In the genomic region with DNA sequence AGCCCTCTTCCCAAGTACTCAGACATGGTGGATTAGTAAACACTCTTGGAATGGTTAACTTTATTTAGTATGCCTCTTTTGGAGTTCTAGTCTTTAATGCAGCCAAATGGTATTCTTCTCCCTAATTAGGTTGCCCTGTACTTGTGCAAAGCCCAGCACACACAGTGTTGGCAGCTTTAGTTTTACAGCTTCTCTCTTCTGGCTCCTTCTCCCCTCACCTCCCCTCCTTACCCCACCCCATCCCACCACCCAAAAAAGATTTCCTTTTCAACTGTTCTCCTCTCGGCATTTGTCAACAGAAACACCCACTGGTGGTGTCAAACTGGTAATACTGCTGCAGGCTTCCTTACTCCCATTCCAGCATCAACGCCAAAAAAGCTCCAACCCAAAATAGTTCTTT, we compare ENCODE assay signal across 10 mouse cellular contexts. TPM values are rescaled to one million over a fixed set of nuclear protein-coding genes. Genes with fewer than 3 reads are reported as not detected.
DNase-seq lines count a peak whose midpoint lies in the region; ATAC-seq and TF ChIP-seq lines count a peak whose summit lies in the region.
"Had no signal": no experiment of that assay in that cellular context is flagged by ENCODE, and none has a peak within 500 bp of the region (broad histone marks: within the 10 kb centered on the region; RNA-seq: fewer than 3 reads in every experiment).

No protein-coding gene starts in this region.

- H3K9ac ChIP-seq in lung, embryonic 15.5 days = no peak overlapping the region
- H3K9ac ChIP-seq in hindbrain, postnatal 0 days (replicated peaks; ENCODE audit: low read length) = no peak overlapping the region

- WGBS in cerebellum, adult 2 months = 16% methylated on average over 2 of the region's 2 CpGs
- WGBS in lung, embryonic 15.5 days = 34% methylated on average over 2 of the region's 2 CpGs
- 29% methylated on average over 2 of the region's 2 CpGs for WGBS in hindbrain, postnatal 0 days
- WGBS in olfactory bulb, adult 2 months = 27% methylated on average over 2 of the region's 2 CpGs

- H3K4me1 ChIP-seq in cerebellum, adult 2 months (ENCODE audit: control insufficient read depth, insufficient read depth, low read length) = 0 out of 2 replicates have a peak, but pooled peaks cover 2% of the 10 kb centered on the region
- no peaks in the 10 kb centered on the region for H3K4me1 ChIP-seq in lung, embryonic 15.5 days
- H3K4me1 ChIP-seq in hindbrain, postnatal 0 days (ENCODE audit: insufficient read depth, low read length) = no peaks in the 10 kb centered on the region
- no peaks in the 10 kb centered on the region for H3K4me1 ChIP-seq in olfactory bulb, adult 2 months (ENCODE audit: control insufficient read depth, insufficient read depth, low read length)

- DNase-seq in cerebellum, adult 2 months = no peak
- DNase-seq in cerebellum, postnatal 10 days = no peak
- DNase-seq in lung, postnatal 10 days = no peak
- no peak for DNase-seq in hindbrain, postnatal 0 days (ENCODE audit: low spot score)
- DNase-seq in spleen, postnatal 4 days (ENCODE audit: low spot score in 2 of 2) = no peak
- DNase-seq in embryo, embryonic 10.5 days (ENCODE audit: low spot score) = no peak
- DNase-seq: cerebellum, adult 9-11 months; gastrocnemius, postnatal 10 days had no signal

- TF ChIP-seq POLR2A in cerebellum, adult 2 months (IDR thresholded peaks at IDR 0.05; ENCODE audit: borderline replicate concordance, insufficient read depth, low read length) = no peak
- TF ChIP-seq POLR2A in olfactory bulb, adult 2 months (IDR thresholded peaks at IDR 0.05; ENCODE audit: insufficient read depth, low read depth, low read length) = no peak

- TF ChIP-seq CTCF in cerebellum, adult 2 months (IDR thresholded peaks at IDR 0.05; ENCODE audit: borderline replicate concordance, insufficient read depth, low read depth, low read length) = no peak
- TF ChIP-seq CTCF in hindbrain, postnatal 0 days (IDR thresholded peaks at IDR 0.05; ENCODE audit: low read depth) = no peak
- no peak for TF ChIP-seq CTCF in olfactory bulb, adult 2 months (IDR thresholded peaks at IDR 0.05; ENCODE audit: insufficient read depth, low read depth, low read length)

- H3K27me3 ChIP-seq in cerebellum, adult 2 months (ENCODE audit: control insufficient read depth, insufficient read depth, low read length) = no peaks in the 10 kb centered on the region
- H3K27me3 ChIP-seq in lung, embryonic 15.5 days = peaks cover 6% of the 10 kb centered on the region; the same call in 1 of the 2 replicates
- H3K27me3 ChIP-seq in hindbrain, postnatal 0 days (ENCODE audit: insufficient read depth, low read length) = no peaks in the 10 kb centered on the region

- peak overlapping the region; percentile 50 for H3K4me3 ChIP-seq in cerebellum, adult 2 months (replicated peaks; ENCODE audit: insufficient read depth, low read depth, low read length)
- H3K4me3 ChIP-seq in lung, embryonic 15.5 days = no peak overlapping the region
- H3K4me3 ChIP-seq in hindbrain, postnatal 0 days (ENCODE audit: low read length) = peak overlapping the region; percentile 60
- H3K4me3 ChIP-seq in olfactory bulb, adult 2 months (ENCODE audit: insufficient read depth, low read depth, low read length) = peak overlapping the region; percentile 36

- 0 out of 2 replicates have a peak overlapping the region, but pooled peaks have one; percentile 6 for H3K4me2 ChIP-seq in lung, embryonic 15.5 days
- peak overlapping the region; percentile 53 for H3K4me2 ChIP-seq in hindbrain, postnatal 0 days (ENCODE audit: low read depth, low read length)

- no peak overlapping the region for H3K27ac ChIP-seq in cerebellum, adult 2 months (ENCODE audit: insufficient read depth, low read length)
- no peak overlapping the region for H3K27ac ChIP-seq in lung, embryonic 15.5 days
- no peak overlapping the region for H3K27ac ChIP-seq in hindbrain, postnatal 0 days
- no peak overlapping the region for H3K27ac ChIP-seq in olfactory bulb, adult 2 months (ENCODE audit: insufficient read depth, low read depth, low read length)

- H3K9me3 ChIP-seq in lung, embryonic 15.5 days = no peaks in the 10 kb centered on the region
- no peaks in the 10 kb centered on the region for H3K9me3 ChIP-seq in hindbrain, postnatal 0 days (ENCODE audit: low read length)

- ATAC-seq in lung, embryonic 15.5 days (ENCODE audit: borderline replicate concordance, extremely low read depth, low FRiP score, low TSS enrichment) = no peak
- no peak for ATAC-seq in hindbrain, postnatal 0 days

- H3K36me3 ChIP-seq in lung, embryonic 15.5 days = no peaks in the 10 kb centered on the region
- no peaks in the 10 kb centered on the region for H3K36me3 ChIP-seq in hindbrain, postnatal 0 days (ENCODE audit: insufficient read depth, low read length)

RNA-seq across cellular contexts. Expression of a gene that starts 1.8 kb away (rescaled TPM):
- 13.5 and 15.7 TPM in 2 replicates for polyA plus RNA-seq in cerebellum, adult 2 months (2012; rRNA removed)
- polyA plus RNA-seq in lung, embryonic 15.5 days (2015; fragmentation: Nextera tagmentation; extraction: Ambion mirVana) = 2.0 and 2.1 TPM in 2 replicates
- total RNA-seq in hindbrain, postnatal 0 days (2014; rRNA removed) = 17.0 and 17.9 TPM in 2 replicates
- polyA plus RNA-seq in hindbrain, postnatal 0 days (2015; fragmentation: Nextera tagmentation; extraction: Ambion mirVana) = 3.6 and 4.1 TPM in 2 replicates
- polyA plus RNA-seq in olfactory bulb, adult 2 months (2012; ENCODE audit: insufficient read depth, insufficient read length, low replicate concordance, missing spikeins) = not detected in 2 replicates
